Comparison of ENCODE assay signal across 20 mouse cellular contexts in genomic region chr6:40098498-40098897, GRCm38 (mm10).
DNase-seq lines count a peak whose midpoint lies in the region; ATAC-seq lines count a peak whose summit lies in the region.
"Had no signal": no experiment of that assay in that cellular context is flagged by ENCODE, and none has a peak within 500 bp of the region (broad histone marks: within the 10 kb centered on the region; RNA-seq: fewer than 3 reads in every experiment).

No protein-coding gene starts in this region.

- DNase-seq in frontal cortex, postnatal 10 days (ENCODE audit: low spot score in 2 of 2) = no peak
- peak; percentile 26 for DNase-seq in left cerebral cortex, adult 11 months (ENCODE audit: low spot score)
- no peak for DNase-seq in left cerebral cortex, postnatal 10 days (ENCODE audit: extremely low spot score in 1 of 2, low spot score in 2 of 2)
- DNase-seq in brain, adult 2 months (ENCODE audit: low read depth, low spot score) = peak; percentile 69
- DNase-seq: adrenal gland, adult 8-10 months; adrenal gland, postnatal 36 days; B cell, adult 2 months; cerebellum, adult 11 months; cerebellum, adult 18-20 months; cerebellum, adult 8-10 months; cerebellum, adult 9-11 months; cerebellum, postnatal 14 days; cerebellum, postnatal 36 days; embryo, embryonic 11 days had no signal

- intact Hi-C loops in left cerebral cortex, postnatal 10 days (cut with DNase I) = no loop called here

- ATAC-seq in frontal cortex, adult (ENCODE audit: low TSS enrichment) = peak; percentile 66
- ATAC-seq: activated CD4-positive, CD25-positive, alpha-beta regulatory T cell, adult 4 months; CD4-positive, CD25-positive, alpha-beta regulatory T cell, adult 4 months; forebrain, embryonic 14.5 days; forebrain, embryonic 16.5 days; Patski had no signal

Comparison
In these comparisons a context has a peak if more than half of its experiments do, and no peak if none do; other contexts are left out.
1. DNase-seq: peak in left cerebral cortex, adult 11 months (single experiment) and brain, adult 2 months (single experiment); none in frontal cortex, postnatal 10 days (0 of 2) and left cerebral cortex, postnatal 10 days (0 of 2).